Mouse (Mus musculus): ENCODE measurements around the gene Ecsit.

Ecsit gene

DNA sequence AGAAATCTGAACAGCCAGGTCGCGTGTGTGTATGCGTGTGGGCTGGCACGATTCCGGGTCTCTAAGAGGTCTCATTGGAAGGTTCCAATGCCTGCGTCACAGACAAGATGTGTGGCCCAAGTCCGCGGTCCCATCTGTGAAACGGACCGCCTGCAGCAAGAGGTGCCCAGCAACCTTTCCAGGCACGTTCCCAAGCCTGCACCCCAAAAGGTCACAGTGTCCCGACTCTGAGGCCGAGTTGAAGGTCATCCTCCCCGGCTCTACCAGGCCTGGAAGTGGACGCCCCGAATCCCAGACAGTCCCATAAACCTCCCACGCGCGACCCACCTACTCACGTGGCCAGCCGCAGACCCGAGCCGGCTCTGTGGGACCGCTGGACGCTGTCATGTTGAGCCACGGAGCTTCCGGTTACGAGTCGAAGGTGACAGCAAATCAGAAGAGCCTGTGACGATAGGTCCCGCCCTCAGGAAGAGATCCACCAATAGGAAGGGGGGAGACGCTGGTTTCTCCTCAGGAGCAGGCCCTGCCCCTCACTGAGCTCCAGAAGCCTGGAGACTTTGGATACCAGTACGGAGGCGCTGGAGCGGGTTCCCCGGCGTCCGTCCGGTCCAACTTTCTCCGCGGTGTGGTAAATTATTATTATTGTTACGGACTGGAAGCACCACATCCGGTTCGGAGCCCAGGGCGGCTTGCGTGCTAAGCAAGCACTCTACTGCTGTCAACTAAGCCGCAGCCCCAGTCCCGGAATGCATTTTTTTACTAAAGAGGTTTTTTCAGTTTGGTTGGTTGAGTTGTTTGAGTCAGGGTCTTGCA lies at the start of gene Ecsit:
Gene Ecsit, minus strand, starts transcription at position 417 of the 813 bp plus-strand sequence.
- peak; percentile 87 for DNase-seq

DNA sequence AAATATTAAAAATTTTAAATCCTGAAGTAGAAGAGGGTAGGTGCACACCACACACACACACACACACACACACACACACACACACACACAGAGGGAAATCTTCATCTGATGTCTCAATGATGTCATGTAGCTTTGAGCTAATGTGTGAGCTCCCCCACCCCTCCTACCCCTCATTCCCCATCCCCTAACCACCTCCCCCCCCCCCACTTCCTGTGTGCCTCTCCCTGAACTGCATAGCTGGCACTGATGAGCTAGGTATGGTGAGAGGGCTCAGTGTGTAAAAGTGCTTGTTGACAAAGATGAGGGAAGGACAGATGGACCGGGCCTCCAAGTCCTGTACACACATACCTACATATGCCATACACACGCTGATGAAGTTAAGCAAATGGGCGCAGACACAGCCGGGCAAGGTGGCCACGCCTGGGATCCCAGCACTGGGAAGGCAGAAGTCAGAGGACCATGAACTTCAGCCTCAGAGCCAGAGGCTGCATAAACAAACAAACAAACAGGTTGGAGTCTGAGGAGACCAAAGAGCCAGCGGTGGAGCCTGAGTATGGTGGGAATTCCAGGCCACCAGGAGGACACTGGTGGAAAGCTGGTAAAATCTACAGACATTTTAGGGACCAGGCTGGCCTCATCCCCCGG lies 49.1 kb upstream of the Ecsit start:
- DNase-seq, result no peak

DNA sequence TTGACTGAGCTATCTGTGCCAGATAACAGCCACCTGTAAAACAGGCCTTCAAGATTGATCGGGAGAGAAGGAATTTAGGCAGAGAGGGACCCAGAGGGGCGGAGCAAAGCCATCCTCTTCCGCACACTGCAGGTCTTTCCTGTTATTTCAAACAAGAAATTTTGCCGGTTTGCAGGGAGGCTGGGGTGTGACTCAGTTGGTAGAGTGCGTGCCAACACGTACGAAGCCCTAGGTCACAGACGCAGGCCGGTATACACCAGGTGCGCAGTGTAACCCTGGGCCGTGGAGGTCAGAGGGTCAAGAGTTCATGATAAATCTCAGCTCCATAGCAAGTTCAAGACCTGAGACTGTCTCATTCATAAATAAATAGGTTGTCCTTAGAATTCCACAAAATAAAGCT lies 47.0 kb upstream of the Ecsit start:
- DNase-seq, result no peak

DNA sequence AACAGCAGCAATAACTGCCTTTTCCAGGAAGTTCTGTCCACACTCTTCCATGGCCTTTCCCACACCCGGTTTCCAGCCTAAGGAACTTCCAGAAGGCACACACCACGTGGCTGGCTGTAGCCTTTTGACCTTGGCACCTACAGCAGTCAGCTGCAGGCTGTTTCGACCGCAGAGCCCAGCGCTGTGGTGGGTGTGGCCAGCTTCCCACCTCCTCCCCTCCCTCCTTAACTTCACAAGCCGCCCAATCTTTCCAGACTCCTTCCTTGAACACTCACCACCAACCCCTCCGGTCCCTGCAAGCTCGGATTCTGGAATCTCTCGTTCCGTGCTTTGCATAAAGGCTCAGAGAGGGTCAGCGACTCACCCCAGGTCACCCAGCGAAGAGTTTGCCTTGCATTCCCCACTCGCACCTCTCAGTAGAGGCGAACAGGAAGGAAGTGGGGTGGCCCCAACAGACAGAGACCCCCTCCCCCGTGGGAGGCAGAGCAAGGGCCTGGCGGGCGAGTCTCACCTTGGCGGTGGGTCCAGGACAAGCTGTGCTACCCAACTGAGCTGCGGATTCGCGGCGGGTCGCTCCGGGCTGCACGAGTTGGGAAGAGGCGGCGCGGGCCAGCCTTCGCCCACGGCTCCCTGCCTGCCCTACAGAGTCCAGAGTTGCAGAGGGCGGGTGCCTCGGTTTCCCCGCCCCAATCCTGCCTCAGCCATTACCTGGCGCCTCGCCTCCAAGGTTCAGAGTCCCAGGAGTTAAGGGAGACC lies 46.2 kb upstream of the Ecsit start:
- peak; percentile 56 to 57 for DNase-seq

DNA sequence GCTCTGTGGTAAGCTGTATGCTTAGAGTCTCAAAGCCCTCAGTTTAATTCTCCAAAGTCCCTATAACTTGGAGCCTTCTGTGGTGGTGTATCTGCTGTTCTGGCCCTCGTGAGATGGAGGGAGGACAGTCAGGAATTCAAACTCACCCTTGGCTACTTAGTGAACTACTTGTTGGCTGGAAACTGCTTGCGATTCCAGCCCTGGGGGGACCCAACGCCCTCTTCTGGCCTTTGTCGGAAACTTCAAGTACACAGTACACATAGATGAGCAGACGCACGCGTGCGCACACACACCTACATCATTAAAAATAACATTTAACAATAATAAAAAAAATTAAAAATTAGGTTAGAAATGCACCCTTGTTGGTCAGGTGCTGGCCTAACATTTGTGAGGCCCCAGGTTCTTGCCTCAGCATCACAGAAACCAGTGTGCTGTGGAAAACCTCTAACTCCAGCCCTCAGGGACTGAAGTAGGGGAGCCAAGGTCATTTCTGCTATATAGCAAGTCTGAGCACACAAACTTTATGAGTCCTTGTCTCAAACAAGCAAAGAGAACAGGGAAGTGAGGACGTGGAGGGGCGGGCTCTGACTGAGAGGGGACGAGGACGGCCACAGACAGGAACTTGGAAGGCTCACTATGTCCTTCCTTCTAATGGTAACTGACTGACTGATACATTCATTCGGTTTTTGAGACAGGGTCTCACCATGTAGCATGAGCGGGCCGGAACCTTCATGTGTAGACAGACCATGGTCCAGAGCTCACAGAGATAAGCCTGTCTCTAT lies 40.2 kb upstream of the Ecsit start:
- peak; percentile 47 to 59 for DNase-seq

DNA sequence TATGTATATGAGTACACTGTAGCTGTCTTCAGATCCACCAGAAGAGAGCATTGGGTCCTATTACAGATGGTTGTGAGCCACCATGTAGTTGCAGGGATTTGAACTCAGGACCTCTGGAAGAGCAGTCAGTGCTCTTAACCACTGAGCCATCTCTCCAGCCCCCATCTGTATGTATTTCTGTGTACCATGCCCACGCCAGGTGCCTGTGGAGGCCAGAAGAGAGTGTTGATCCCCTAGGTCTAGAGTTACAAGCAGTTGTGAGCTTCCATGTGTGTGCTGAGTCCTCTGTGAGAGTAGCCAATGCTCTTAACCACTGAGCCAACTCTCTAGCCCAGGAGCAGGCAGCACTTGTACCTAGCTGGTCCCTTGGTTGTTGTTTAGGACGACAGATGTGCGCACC lies 38.9 kb upstream of the Ecsit start:
- no peak for DNase-seq

DNA sequence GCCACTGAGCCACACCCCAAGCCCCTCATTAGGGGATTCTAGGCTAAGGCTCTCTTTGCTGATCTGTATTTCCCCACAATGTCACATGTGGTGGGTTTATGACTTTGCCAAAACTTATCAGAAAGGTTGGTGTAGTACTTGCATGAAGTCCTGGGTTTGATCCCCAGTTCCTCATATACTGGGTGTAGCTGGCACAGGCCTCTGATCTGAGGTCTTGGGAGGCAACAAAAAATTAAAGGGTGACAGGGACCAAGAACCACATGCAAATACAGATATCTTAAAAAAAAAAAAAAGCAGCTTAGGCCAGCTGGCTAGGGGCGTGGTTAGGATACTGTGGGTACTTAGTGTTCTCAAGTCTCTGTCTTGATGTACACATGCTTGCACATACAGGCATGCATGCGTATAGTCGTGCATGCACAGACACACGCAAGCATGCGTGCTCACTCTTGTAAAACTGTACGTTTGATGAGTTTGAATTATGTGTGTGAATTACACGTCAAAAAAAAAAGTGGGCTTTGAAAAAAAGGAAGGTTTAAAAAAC lies 37.9 kb upstream of the Ecsit start:
- peak; percentile 73 to 77 for DNase-seq

DNA sequence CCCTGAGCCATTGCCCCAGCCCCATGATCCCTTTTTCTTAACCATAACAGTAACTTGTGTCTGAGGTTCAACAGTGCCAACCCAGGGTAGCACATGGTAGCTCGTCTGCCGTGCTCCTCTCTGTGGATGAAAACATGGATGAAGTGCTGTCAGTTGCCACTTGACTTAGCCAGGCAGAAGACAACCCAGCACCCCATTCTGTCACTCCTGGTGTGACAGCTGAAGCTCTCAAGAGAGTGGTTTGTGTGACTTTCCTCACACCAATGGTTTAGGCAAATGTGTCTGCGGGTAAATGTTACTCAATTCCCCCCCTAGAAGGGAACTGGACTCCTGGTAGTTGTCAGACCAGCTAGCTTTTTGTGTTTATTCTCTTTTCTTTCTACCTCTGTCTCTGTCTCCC lies 36.8 kb upstream of the Ecsit start:
- DNase-seq, result peak; percentile 61 to 62

DNA sequence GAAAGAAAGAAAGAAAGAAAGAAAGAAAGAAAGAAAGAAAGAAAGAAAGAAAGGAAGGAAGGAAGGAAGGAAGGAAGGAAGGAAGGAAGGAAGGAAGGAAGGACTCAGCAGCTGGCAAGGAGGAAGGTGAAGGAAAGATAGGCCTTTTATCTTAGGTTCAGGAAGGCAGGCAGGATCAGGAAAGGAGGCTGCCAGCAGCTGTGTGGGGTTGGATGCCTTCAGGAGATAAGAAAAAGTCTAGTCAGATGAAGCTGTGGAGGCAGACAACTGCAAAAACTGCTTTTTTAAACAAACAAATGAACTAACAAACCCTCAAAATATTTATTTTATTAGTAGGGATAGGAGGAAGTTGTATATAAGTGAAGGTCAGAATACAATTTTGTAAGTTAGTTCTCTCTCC lies 36.3 kb upstream of the Ecsit start:
- no peak for DNase-seq

DNA sequence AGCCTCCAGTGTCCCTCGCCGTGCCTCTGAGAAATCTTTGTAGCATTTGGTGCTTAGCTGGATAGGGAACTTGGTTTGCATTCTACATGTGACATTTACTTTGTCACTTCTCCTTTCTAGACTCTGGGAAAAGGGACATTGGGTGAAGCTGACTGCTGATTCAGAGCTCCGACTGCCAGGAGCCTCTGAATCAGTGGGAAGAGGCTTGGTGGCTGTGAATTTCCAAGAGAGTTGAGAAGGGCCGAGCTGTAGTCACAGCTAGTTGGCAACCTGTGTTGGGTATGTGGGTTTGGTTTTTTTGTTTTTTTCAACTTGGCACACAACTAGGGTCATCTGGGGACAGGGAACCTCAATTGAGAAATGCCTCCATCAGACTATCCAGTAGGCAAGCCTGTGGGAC lies 34.3 kb upstream of the Ecsit start:
- no peak for DNase-seq

DNA sequence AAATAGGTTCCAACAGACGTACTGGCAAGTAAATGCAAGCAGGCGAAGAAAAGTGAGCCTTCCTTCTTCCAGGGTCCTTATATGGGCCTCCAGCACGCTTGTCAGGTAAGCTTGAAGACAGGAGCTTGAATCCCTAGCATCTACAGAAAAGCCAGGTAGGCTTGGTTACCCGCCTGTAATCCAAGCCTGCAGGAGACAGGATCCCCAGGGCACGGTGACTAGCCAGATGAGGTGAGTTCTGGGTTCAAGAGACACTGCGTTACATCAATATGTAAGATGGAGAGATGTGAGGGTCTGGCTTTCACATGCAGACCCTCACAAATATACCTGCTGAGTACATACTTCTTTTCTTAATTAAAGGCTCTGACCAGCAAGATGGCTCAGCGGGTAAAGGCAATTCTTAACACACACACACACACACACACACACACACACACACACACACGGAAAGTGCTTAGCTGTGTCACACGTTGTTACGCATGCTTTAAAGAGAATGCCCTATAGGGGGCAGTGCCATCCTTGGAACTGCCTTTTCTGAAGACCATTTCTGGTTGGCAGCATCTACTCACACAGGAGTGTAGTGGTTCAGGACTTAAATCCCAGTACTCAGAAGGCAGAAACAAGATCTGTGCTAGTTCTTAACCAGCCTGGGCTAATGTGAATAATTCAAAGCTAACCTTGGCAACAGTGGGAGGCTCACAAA lies 32.7 kb upstream of the Ecsit start:
- DNase-seq, result peak; percentile 83 to 84

DNA sequence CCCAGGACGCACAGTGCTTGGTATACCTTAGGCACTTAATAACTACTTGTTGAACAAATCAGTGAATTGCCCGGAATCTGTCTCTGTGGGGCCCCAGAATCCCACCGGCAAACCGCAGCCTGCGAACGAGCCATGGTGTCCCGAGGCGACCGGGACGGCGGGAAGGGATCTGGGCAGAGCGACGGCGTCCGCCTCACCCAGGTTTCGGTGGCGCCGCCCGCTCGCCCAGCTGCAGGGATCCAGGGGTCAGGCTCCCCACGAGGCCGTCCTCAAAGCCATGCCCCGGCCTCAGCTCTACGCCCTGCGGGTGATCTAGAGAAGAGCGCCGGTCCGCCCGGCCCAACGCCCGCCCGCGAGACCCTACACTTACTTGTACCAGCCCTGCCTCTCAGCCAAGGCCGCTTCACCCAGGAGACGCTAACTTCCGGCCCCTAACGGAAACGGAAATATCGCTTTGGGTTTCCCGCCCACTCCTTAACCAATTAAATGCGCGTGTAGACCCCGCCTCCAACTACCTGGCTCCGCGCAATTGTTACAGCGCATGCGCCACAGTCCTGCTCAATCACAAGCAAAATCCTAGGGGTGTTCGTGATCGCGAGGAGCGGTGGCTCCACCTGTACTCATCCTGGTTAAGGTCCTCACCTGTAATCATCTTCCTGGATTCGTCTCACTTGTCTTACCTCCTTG lies 31.6 kb upstream of the Ecsit start, which contains the start of gene Elof1:
Gene Elof1, minus strand, starts transcription at position 433 of the 687 bp plus-strand sequence.
- DNase-seq, result peak; percentile 92 to 93

DNA sequence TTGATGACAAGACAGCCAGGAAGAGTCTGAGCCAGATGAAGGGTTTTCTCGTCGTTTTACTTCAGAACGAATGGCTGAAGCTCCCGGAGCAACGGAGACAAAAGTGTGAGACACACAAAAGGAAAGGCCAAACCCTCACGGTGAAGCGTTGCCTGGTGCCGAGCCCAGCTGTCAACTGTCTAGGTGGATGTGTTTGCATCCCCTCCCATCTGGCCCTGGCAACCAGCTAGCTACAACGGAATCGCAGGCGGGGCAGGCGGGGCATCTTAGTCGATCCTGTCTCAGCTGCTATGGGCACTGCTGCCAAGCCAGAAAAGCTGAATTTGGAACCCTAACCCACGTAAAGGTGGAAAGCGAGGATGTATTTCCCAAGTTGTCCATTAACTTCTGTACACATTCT lies 30.8 kb upstream of the Ecsit start:
- DNase-seq, result no peak

DNA sequence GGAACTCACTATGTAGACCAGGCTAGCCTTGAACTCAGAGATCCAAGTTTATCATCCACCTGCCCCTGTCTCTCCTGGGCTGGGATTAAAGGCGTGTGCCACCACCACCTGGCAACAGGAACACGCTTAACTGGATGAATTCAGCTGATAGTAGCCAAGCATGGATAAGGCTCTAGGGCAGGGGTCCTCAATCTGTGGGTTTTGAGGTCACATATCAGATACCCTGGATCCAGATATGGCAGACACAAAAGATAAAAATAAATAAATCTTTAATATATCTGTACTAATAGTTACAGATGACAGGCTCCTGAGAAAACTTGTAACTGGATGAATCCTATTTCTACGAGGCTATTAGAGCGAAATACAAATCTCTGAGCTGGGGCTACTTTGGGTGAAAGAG lies 30.4 kb upstream of the Ecsit start:
- no peak for DNase-seq

DNA sequence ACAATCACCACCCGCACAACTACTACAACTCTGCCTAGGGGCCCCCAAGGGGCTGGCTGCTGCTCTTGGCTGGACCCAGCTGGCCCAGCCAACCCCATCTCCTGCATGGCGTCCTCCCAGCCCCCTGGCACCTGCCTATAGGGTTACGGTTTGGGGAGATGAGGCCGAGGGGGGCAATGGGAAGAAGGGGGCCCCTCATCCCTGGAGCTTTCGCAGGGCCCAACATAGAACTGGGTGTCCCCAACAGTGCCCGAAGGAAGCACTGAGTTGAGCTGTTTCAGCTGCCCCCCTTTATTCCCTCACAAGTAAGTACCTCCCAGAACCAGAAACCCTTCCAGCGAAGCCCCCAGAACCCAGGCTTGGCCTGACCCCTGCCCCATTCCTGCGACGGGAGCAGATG lies 23.0 kb upstream of the Ecsit start:
- no peak for DNase-seq

DNA sequence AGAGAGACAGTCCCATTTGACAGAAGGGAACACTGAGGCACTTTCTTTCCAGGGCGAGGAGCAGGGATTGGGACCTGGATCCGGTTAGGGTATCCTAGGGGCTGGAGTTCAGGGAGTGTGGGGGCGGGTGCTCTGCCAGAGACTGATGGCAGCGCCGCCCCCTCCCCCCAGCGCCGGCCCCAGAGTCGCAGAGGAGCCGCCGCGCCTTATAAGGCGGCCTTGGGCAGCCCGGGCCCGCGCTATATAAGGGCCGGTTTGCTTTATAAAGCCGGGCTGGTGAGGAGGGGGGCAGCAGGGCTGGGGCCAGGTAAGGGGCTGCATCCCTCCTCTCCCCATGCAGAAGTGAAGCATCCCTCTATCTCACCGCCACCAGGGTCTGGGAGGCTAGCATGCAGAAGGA lies 14.7 kb upstream of the Ecsit start:
- DNase-seq, result no peak

DNA sequence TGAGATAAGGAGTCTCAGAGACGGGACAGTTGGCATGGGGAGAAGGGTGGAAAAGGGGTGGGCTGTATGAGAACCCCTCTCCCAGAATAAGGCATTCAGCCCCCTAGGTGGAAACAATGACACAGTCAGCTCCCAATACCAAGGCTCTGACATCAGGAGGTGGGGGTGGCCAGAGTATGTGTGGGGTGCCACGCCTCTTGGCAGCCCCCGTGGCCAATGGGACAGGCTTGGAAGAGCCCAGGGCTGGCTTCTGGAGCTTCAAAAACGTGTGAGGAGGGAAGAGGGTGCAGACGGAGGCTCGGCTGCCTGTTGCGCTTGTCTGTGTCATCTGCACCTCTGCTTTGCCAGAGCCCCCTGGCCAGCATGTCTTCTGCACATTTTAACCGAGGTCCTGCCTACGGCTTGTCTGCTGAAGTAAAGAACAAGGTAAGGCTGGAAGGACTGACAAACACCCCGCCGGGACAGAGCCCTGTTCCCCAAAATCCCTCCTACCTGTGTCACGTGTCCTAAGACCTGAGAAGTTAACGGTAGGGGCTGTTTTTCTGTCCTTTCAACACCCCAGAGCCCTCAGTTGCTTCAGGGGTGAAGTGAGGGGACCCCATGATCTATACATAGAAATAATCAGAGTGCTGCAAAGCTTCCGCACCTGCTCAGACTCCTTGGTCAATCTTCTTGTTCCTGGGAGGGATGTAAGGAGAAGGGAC lies 13.9 kb upstream of the Ecsit start, which contains the start of gene Cnn1:
Gene Cnn1, plus strand, starts transcription at position 224 of the 704 bp plus-strand sequence.
- no peak for DNase-seq

DNA sequence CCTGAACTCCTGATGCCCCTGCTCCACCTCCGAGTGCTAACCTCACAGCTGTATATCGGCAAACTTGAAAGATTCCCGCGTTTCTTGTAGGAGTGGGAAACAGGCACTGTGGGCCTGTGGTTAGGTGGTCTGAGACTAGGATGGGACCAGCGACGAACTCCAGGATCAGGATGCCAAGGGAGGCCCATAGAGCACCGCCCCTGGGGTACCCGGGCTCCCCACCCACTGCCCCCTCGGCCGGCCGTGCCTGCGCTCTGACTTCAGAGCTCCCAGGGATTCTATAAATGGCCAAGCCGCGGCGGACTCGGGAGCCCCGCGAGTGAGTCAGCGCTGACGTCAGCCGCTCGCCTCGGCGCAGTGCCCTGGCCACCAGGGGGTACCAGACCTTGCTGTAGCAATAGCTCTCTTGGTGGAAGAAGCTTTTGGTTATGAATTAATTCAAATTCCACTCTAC lies 10.6 kb upstream of the Ecsit start:
- peak; percentile 91 to 94 for DNase-seq

DNA sequence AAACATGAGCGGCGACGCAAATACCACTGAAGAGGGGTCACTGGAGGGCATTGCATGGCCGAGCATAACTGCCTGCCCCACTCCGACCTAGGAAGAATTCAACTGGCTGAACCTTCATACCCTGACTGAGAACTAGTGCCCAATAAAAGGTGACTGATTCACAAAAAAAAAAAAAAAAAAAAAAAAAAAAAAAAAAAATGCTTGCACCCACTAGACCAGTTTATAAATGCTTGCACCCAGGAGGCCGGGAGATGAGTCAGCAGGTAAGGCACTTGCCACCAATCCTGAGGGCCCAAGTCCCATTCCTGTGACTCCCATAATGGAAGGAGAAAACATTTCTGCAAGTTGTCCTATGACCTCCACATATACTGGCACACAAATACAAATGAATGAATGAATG lies 7.5 kb upstream of the Ecsit start:
- no peak for DNase-seq

DNA sequence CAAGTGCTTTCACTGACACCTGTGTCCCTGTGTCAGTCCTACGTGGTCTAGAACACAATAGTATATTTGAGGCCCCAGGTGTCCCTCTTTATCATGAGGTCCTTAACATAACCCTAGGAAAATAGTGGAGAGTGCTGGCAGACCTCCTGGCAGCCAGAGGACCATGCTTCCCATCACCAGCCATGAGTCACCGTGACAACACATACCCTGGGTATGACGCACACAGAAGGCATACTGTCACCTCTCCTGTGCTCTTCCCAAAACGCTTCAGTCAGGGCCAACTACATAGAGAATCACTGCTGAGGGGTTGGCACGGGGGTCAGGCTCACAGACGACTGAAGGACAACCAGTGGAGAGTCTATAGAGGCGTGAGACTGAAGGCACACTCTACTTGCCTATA lies 4.7 kb upstream of the Ecsit start:
- DNase-seq, result no peak
